Mouse (Mus musculus) cerebellum, postnatal 36 days (tissue): Measurements from ENCODE around the gene Vmn1r93.
"Not testable (repeated sequence)": the region's sequence is repeated elsewhere in the genome, so short reads cannot be mapped to it uniquely, and the experiment has no call there.

Source experiments
- DNase-seq, 2 experiments: peaks; one replicate each; pipeline ENCODE4 v3.0.0; 2021 to 2022; ENCODE audit warnings: mixed read lengths in 2 of 2

Gene Vmn1r93

DNA sequence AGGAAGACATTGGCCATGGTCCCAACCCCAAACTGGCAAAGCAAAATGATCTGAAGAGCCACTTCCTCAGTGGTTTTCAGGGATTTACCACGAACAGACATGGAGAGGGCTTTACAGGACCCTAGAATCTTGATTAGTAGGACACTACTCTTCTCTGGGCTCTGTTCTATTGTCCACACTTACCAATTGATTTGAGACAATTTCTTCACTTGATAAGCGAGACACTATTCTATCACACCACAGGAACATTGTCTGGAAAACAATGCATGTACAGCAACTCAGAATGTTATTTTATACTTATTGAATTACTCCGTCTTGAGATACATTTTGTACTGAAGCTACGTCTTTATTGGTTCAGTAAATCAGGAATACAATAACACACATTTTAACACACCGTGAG, at the start of gene Vmn1r93:
TSS of gene Vmn1r93 (minus strand) at position 101 of the 400 bp plus-strand sequence.
- DNase-seq, result not testable (repeated sequence)

GRCm38 (mm10) chr7:20168277-20168676, 29.4 kb upstream of the Vmn1r93 start, which contains the start of gene Vmn1r94:
Gene Vmn1r94, minus strand, starts transcription at chr7:20168377.
- not testable (repeated sequence) for DNase-seq

GRCm38 (mm10) chr7:20122479-20122878, 16.4 kb downstream of the Vmn1r93 start, which contains the start of gene Gm16442:
Gene Gm16442, minus strand, starts transcription at chr7:20122579.
- DNase-seq, result not testable (repeated sequence)

- DNase-seq, result not testable (repeated sequence)
These were observed 39.5 kb downstream of the Vmn1r93 start, which contains the start of gene Vmn1r91 for GRCm38 (mm10) chr7:20099380-20099779. Gene Vmn1r91, plus strand, starts transcription at chr7:20099680.
